Mouse (Mus musculus): ENCODE data around the gene Ubqln1. TPM values are rescaled to one million over a fixed set of nuclear protein-coding genes. Genes with fewer than 3 reads are reported as not detected.

The Ubqln1 gene
- total RNA-seq, 2 experiments from 2014 or later: 72.5 to 87.6 TPM

Other genes with a start within 250 kb of the Ubqln1 start
- gene Klhl3, start 102.1 kb downstream of the Ubqln1 start, total RNA-seq (2014; fragmentation: Nextera tagmentation): 0.07 TPM in 1 of 2 replicates, not detected in the other
- 0.38 TPM in 1 of 2 replicates, not detected in the other for gene Klhl3, start 102.1 kb downstream of the Ubqln1 start, total RNA-seq (2017)
- 113 and 115 TPM in 2 replicates for gene Hnrnpa0, start 87.1 kb downstream of the Ubqln1 start, total RNA-seq (2014; fragmentation: Nextera tagmentation)
- 88.6 and 91.6 TPM in 2 replicates for gene Hnrnpa0, start 87.1 kb downstream of the Ubqln1 start, total RNA-seq (2017)
- 28.7 and 32.6 TPM in 2 replicates for gene Idnk, start 58.0 kb downstream of the Ubqln1 start, total RNA-seq (2014; fragmentation: Nextera tagmentation)
- gene Idnk, start 58.0 kb downstream of the Ubqln1 start, total RNA-seq (2017): 29.1 and 43.7 TPM in 2 replicates
- gene Gkap1, start 60.0 kb upstream of the Ubqln1 start, total RNA-seq (2014; fragmentation: Nextera tagmentation): 13.4 and 20.4 TPM in 2 replicates
- 27.6 and 33.6 TPM in 2 replicates for gene Gkap1, start 60.0 kb upstream of the Ubqln1 start, total RNA-seq (2017)
- gene Kif27, start 143.5 kb upstream of the Ubqln1 start, total RNA-seq (2014; fragmentation: Nextera tagmentation): not detected in 2 replicates
- 0.50 and 0.75 TPM in 2 replicates for gene Kif27, start 143.5 kb upstream of the Ubqln1 start, total RNA-seq (2017)
- gene 2210016F16Rik, start 169.6 kb upstream of the Ubqln1 start, total RNA-seq (2014; fragmentation: Nextera tagmentation): 30.6 and 33.0 TPM in 2 replicates
- 27.4 and 29.2 TPM in 2 replicates for gene 2210016F16Rik, start 169.6 kb upstream of the Ubqln1 start, total RNA-seq (2017)
- 39.7 and 45.3 TPM in 2 replicates for gene Rmi1, start 186.6 kb upstream of the Ubqln1 start, total RNA-seq (2014; fragmentation: Nextera tagmentation)
- 38.2 and 40.3 TPM in 2 replicates for gene Rmi1, start 186.6 kb upstream of the Ubqln1 start, total RNA-seq (2017)
- 881 and 1,123 TPM in 2 replicates for gene Hnrnpk, start 187.7 kb upstream of the Ubqln1 start, total RNA-seq (2014; fragmentation: Nextera tagmentation)
- gene Hnrnpk, start 187.7 kb upstream of the Ubqln1 start, total RNA-seq (2017): 2,464 and 2,675 TPM in 2 replicates

Measured in megakaryocyte-erythroid progenitor cell, adult 5-6 weeks (primary cell).